Mouse (Mus musculus) cortical plate, adult 2 months (tissue): ENCODE measurements around the gene Cntnap5b.

Experiments used
- CTCF ChIP-seq: fragments of 200-500 bp; IDR thresholded peaks from 2 replicates; pipeline ENCODE4 v1.5.1; 2011; ENCODE audit warnings: mild to moderate bottlenecking, control low read depth, low read length; ENCODE audit not compliant: insufficient read depth; ENCODE audit errors: extremely low read depth
- POLR2A ChIP-seq: fragments of 200-500 bp; IDR thresholded peaks from 2 replicates; pipeline ENCODE4 v1.6.1; 2011; ENCODE audit warnings: mild to moderate bottlenecking, low read length, control low read depth; ENCODE audit not compliant: insufficient read depth; ENCODE audit errors: extremely low read depth

DNA sequence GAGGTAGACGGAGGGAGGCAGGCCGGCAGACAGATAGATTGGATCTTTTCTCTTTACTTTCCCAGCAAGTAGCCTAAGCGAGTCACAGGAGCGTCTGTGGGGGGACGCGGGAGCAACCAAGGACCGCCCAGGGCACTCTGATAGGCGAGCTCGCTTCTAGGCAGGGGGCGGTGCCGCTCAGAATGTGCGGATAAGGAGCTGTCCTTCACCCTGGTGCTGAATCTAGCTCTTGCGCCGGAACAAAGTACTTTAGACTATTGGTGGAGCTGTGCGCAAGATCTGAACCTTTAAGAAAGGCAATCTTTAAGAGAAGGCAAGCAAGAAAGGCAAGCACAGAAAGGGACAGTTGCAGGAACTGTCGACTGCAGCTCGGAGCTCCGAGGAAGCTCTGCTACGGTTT, 382 bp upstream of the Cntnap5b start:
- TF ChIP-seq POLR2A (peak; percentile 56), CTCF (no peak)
